Mouse (Mus musculus) embryonic stem cell, embryonic (primary cell): ENCODE results near the gene Rbm47.

Source experiments
- CTCF ChIA-PET, 4 experiments: fragments of 300-600 bp in 2 of 4; fragments of 350-600 bp in 2 of 4; sonication (Branson Sonifier 250); formaldehyde crosslinking; loops; one replicate each; lab custom pipeline; 2022; ENCODE audit warnings: inconsistent platforms in 2 of 4; lab: Charles Lee
- POLR2A ChIA-PET, 4 experiments: fragments of 300-600 bp in 2 of 4; fragments of 350-600 bp in 2 of 4; sonication (Branson Sonifier 250); formaldehyde crosslinking; loops; one replicate each; lab custom pipeline; 2022; ENCODE audit warnings: antibody characterized with exemption in 4 of 4, inconsistent platforms in 1 of 4; lab: Charles Lee

The Rbm47 gene

GRCm38 (mm10) chr5:66173018-66173417 is at the start of gene Rbm47:
Gene Rbm47, minus strand, starts transcription at chr5:66173118.
- ChIA-PET CTCF (no interaction called here), POLR2A (no interaction called here)

GRCm38 (mm10) chr5:66220620-66221019 is 47.7 kb upstream of the Rbm47 start:
- ChIA-PET POLR2A (interaction anchor here in 2 of 4 experiments (0.8 to 1.6 kb wide), 4 partner anchors 15 to 470 kb away, joined by 3 to 4 read pairs (median 3); no protein-coding TSS in a partner anchor), CTCF (no interaction called here)

- ChIA-PET CTCF (interaction anchor here in 3 of 4 experiments (0.6 to 1.2 kb wide), 4 partner anchors 10 to 456 kb away, joined by 3 to 10 read pairs (median 3); no protein-coding TSS in a partner anchor), POLR2A (interaction anchor here in 3 of 4 experiments (0.6 to 2.0 kb wide), 10 partner anchors 10 to 768 kb away, joined by 3 to 12 read pairs (median 4); no protein-coding TSS in a partner anchor)
Measured at GRCm38 (mm10) chr5:66219692-66220091, 46.8 kb upstream of the Rbm47 start.

GRCm38 (mm10) chr5:66215569-66216277 is 42.8 kb upstream of the Rbm47 start:
- CTCF ChIA-PET, result no interaction called here
- POLR2A ChIA-PET, result interaction anchor here in 2 of 4 experiments (1.2 to 2.3 kb wide), 10 partner anchors 11 to 461 kb away, joined by 3 to 21 read pairs (median 6); partner anchors contain the start of gene Uchl1 (in 1 of the 2)

- ChIA-PET CTCF (interaction anchor here in 3 of 4 experiments (0.6 to 0.9 kb wide), 8 partner anchors 9 to 276 kb away, joined by 3 to 4 read pairs (median 3); no protein-coding TSS in a partner anchor), POLR2A (interaction anchor here (0.6 to 2.3 kb wide), 56 partner anchors 8 to 865 kb away, joined by 3 to 27 read pairs (median 4); partner anchors contain the start of genes Uchl1 (in 2 of the 4), Apbb2 (in 1 of the 4) and Ugdh (in 1 of the 4))
Measured at GRCm38 (mm10) chr5:66214395-66214935, 41.5 kb upstream of the Rbm47 start.

GRCm38 (mm10) chr5:66209532-66210176 is 36.7 kb upstream of the Rbm47 start:
- ChIA-PET POLR2A (interaction anchor here in 3 of 4 experiments (0.6 to 2.2 kb wide), 23 partner anchors 9 to 468 kb away, joined by 3 to 12 read pairs (median 4); partner anchors contain the start of gene Uchl1 (in 2 of the 3)), CTCF (interaction anchor here in 2 of 4 experiments (0.5 to 1.7 kb wide), 7 partner anchors 9 to 153 kb away, joined by 3 to 6 read pairs (median 4); no protein-coding TSS in a partner anchor)

- ChIA-PET POLR2A (interaction anchor here (0.5 to 2.1 kb wide), 8 partner anchors 9 to 471 kb away, joined by 3 to 27 read pairs (median 5); partner anchors contain the start of gene Uchl1 (in 1 of the 4)), CTCF (interaction anchor here in 2 of 4 experiments (0.6 to 1.2 kb wide), 3 partner anchors 9 to 243 kb away, joined by 3 to 4 read pairs (median 3); no protein-coding TSS in a partner anchor)
Measured at GRCm38 (mm10) chr5:66204966-66205365, 32.0 kb upstream of the Rbm47 start.

- CTCF ChIA-PET, result interaction anchor here in 1 of 4 experiments (0.5 kb wide), 1 partner anchor 13 kb away, joined by 3 read pairs; no protein-coding TSS in a partner anchor
- POLR2A ChIA-PET, result interaction anchor here in 1 of 4 experiments (1.1 kb wide), 1 partner anchor 11 kb away, joined by 3 read pairs; no protein-coding TSS in a partner anchor
Measured at GRCm38 (mm10) chr5:66203424-66203823, 30.5 kb upstream of the Rbm47 start.

- ChIA-PET POLR2A (interaction anchor here in 2 of 4 experiments (0.6 to 2.3 kb wide), 7 partner anchors 9 to 429 kb away, joined by 3 to 5 read pairs (median 4); no protein-coding TSS in a partner anchor), CTCF (interaction anchor here in 1 of 4 experiments (0.6 kb wide), 1 partner anchor 132 kb away, joined by 3 read pairs; no protein-coding TSS in a partner anchor)
Measured at GRCm38 (mm10) chr5:66200044-66200443, 27.1 kb upstream of the Rbm47 start.

- POLR2A ChIA-PET, result interaction anchor here in 3 of 4 experiments (0.6 to 1.9 kb wide), 5 partner anchors 10 to 481 kb away, joined by 3 to 5 read pairs (median 4); partner anchors contain the start of gene Uchl1 (in 1 of the 3)
- CTCF ChIA-PET, result interaction anchor here in 1 of 4 experiments (1.2 kb wide), 1 partner anchor 14 kb away, joined by 5 read pairs; no protein-coding TSS in a partner anchor
Measured at GRCm38 (mm10) chr5:66195323-66195722, 22.4 kb upstream of the Rbm47 start.

- ChIA-PET POLR2A (no interaction called here), CTCF (no interaction called here)
Measured at GRCm38 (mm10) chr5:66193218-66193846, 20.4 kb upstream of the Rbm47 start.

- CTCF ChIA-PET, result interaction anchor here in 3 of 4 experiments (0.5 to 1.7 kb wide), 3 partner anchors 18 to 131 kb away, joined by 3 to 6 read pairs (median 4); no protein-coding TSS in a partner anchor
Measured at GRCm38 (mm10) chr5:66191185-66191503, 18.2 kb upstream of the Rbm47 start.

GRCm38 (mm10) chr5:66190481-66191184 is 17.7 kb upstream of the Rbm47 start:
- ChIA-PET CTCF (interaction anchor here in 3 of 4 experiments (0.5 to 1.7 kb wide), 8 partner anchors 9 to 806 kb away, joined by 3 to 8 read pairs (median 4); no protein-coding TSS in a partner anchor), POLR2A (interaction anchor here in 3 of 4 experiments (0.5 to 3.4 kb wide), 27 partner anchors 9 to 485 kb away, joined by 3 to 19 read pairs (median 4); partner anchors contain the start of gene Uchl1 (in 1 of the 3))

More at GRCm38 (mm10) chr5:66191185-66191503, 18.2 kb upstream of the Rbm47 start:
- POLR2A ChIA-PET, result interaction anchor here in 3 of 4 experiments (0.5 to 3.4 kb wide), 25 partner anchors 9 to 485 kb away, joined by 3 to 19 read pairs (median 3); partner anchors contain the start of gene Uchl1 (in 1 of the 3)

GRCm38 (mm10) chr5:66188591-66188990 is 15.7 kb upstream of the Rbm47 start:
- ChIA-PET POLR2A (interaction anchor here in 3 of 4 experiments (0.7 to 1.8 kb wide), 6 partner anchors 15 to 47 kb away, joined by 3 to 7 read pairs (median 4); no protein-coding TSS in a partner anchor), CTCF (interaction anchor here in 2 of 4 experiments (0.6 kb wide), 2 partner anchors 105 to 1463 kb away, joined by 3 to 4 read pairs; no protein-coding TSS in a partner anchor)

- ChIA-PET CTCF (interaction anchor here in 2 of 4 experiments (0.6 to 1.1 kb wide), 2 partner anchors 8 to 132 kb away, joined by 3 to 5 read pairs; no protein-coding TSS in a partner anchor), POLR2A (interaction anchor here in 1 of 4 experiments (0.6 kb wide), 1 partner anchor 361 kb away, joined by 4 read pairs; no protein-coding TSS in a partner anchor)
Measured at GRCm38 (mm10) chr5:66182156-66182555, 9.2 kb upstream of the Rbm47 start.
